Mouse (Mus musculus): ENCODE results near the gene Parn.
A peak's percentile ranks its signal among the peaks of the same experiment; 100 is the strongest.
"Not testable (repeated sequence)": the region's sequence is repeated elsewhere in the genome, so short reads cannot be mapped to it uniquely, and the experiment has no call there.

Parn gene

DNA sequence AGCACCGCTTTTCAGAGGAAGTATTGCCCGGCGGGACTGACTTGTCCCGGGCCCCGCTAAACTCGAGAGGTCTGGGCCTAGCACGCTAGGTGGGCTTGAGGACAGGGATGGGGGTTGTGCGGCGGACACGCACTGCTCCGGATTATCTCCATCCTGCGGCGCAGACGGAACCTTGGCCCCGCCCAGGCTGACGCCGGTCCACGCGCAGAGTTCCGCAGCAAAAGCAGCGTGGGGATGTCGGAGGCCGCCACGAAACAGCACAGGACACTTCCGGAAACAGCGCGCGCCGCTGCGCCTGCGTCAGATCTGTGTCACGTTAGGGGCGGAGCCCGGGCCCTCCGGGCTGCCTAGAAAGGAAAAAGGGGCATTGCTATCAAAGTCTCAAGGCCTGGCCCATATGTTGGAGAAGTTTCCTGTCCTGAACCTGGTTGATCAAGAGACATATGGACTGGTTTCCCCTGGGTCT is at the start of gene Parn:
Gene Parn, minus strand, starts transcription at position 293 of the 466 bp plus-strand sequence.
- DNase-seq (ENCODE audit: low read depth, low spot score), result peak; percentile 79

DNA sequence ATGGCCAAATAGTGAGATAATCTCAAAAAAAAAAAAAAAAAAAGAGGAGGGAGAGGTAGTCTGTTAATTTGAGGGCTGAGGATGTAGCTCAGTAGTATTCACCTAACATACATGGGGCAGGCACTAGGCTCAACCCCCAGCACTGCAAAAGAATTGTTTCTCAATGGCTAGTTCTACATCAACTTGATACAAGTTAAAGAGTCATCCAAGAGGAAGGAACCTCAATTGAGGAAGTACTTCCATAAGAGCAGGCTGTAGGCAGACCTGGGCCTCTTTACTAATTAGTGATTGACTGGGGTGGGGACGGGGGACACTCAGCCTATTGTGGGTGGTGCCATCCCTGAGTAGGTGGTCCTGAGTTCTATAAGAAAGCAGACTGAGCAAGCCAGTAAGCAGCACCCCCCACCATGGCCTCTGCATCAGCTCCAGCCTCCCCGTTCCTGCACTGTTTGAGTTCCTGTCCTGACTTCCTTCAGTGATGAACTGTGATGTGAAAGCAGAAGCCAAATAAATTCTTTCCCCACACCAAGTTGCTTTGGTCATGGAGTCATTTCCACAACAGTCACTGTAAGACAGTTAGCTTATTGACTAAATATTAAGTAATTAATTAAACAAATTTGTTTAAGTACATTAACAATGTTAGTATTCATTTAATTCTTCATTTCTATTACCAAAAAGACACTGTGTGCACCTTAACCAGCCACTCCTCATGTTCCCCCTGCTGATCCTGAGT is 49.0 kb upstream of the Parn start:
- DNase-seq (ENCODE audit: low read depth, low spot score), result no peak

DNA sequence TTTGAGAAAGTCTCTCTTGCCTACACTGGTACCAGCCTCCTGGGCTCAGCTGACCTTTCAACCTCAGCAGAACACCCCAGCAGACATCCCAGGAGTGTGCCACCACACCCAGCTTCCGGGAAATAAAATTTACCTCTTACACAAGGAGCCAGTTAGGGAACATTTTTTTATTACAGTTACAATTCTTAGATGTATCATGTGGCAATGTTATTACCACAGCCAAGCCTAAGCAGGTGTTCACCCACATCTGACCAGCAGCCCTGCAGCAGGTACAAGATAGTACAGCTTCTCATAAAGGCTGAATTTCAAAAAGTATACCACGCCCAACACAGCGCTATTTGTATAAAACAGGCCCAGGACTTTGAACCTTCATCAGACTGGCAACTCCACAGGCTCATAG is 46.9 kb upstream of the Parn start:
- no peak for DNase-seq (ENCODE audit: low read depth, low spot score)

DNA sequence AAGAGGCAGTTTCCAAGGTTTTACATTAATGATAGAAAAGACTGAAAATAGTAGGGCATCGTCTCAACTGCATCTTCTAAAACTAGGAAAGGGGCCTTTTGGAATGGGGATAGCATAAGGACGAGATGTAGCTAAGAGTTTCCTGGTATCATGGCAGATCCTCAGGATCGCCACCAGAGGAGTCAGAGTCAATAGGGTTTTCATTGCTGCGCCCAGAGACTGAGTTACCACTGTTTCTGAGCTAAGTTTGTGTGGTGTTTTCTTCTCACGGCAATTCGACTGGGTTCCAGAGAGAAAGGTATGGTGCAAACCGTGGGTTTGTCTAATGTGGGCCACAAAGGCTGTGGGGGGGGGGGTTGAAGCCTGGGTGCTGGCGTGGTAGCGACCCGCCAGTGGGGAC is 36.7 kb upstream of the Parn start:
- no peak for DNase-seq (ENCODE audit: low read depth, low spot score)

DNA sequence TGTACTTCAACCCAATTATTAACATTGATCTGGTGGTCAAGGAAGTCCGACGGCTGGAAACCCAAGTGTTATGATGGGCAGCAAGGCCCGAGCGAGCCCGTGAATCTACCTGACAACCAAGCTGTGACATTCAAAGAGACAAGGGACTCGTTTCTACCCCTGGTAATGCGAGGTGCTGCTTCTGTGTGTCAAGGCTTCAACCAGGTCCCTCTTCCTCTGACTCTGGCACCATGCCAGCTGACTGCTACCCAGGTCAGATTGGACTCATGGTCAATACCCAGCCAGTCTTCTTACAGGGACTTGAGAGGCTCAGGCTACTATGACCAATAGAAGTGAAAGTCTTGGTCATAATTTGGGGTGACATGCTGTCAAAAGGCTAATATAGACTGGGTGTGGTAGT is 34.2 kb upstream of the Parn start:
- DNase-seq (ENCODE audit: low read depth, low spot score), result no peak

DNA sequence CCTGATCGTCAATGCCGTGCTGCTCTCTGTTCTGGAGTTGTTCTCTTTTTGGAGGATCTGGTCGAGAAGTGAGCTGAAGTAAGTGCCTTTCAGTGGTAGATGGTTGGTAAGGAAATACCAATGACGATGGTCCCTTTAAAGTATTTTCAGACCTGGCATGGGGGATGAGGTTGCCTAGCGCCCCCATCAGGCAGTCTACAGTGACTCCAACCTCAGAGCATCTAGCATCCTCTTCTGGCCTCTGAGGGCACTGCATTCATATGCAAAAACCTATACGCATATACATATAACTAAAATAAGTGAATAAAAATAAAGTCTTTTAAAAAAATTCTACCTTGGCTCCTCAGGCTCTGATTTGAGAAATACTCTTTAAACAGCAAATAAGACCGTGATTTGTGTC is 31.0 kb upstream of the Parn start:
- no peak for DNase-seq (ENCODE audit: low read depth, low spot score)

DNA sequence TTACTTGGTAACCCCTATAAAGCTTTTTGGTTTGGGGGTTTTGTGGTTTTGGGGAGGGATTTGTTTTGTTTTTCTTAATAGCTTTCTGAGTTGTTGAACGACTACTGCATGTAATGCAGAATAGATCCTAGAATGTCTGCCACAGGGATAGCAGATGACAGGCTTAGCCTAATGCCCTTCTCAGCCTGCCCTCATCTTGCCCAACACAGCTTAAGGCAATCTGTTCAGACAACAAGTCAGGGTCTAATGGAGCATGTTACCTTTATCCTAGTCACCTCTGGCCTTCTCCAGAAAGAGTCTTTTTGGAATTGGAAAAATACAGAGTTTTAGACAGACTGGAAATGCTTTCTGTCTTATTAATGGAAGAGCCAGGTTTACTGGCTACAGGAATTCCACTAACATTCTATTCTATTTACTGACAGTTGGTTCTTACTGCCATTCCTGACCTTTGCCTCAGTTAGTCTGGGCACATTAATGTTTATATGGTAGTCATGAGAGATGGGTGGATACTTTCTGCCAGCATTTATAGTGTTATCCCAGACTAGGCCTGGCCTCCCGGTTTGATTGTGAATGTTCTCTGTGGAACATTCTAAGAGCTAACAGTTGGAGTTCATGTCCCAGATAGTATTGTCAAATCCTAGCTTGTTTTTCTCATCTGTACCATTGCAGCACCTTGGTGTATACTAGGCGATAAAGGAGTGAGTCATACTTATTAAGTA is 10.8 kb upstream of the Parn start:
- no peak for DNase-seq (ENCODE audit: low read depth, low spot score)

DNA sequence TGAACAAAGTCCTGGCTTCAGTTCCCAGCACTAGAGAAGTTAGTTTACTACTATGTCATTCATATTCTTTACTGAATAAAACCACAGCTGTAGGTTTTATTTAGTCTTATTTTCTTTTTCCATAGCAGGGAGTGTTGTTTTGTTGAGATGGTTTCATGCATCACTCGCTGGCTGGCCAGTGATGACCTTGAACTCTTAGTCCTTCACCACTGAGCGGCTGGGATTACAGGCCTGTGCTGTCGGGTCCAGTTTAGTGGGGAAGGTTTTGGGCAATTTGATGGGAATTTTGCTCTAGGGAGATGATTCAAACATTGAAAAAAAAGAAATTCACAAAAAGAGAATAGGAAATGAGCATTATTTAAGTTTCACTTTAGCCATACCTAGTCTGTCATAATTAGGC is 6.5 kb upstream of the Parn start:
- no peak for DNase-seq (ENCODE audit: low read depth, low spot score)

DNA sequence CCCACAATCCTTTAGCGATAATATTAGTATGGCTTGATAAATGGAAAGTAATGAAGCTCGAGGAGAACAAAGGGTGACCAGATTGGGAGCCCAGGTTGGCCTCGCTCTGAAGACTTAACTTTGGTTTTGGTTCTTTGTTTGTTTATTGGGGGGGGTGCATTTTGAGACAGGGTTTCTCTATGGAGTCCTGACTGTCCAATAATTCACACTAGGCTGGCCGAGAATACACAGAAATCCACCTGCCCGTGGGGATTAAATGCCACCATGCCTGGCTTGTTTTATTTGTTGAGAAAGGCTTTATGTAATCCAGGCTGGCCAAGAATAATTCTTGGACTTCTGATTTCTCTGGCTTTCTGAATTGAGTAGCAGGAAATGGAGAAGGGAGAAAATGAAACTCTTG is 5.1 kb upstream of the Parn start:
- DNase-seq (ENCODE audit: low read depth, low spot score), result no peak

DNA sequence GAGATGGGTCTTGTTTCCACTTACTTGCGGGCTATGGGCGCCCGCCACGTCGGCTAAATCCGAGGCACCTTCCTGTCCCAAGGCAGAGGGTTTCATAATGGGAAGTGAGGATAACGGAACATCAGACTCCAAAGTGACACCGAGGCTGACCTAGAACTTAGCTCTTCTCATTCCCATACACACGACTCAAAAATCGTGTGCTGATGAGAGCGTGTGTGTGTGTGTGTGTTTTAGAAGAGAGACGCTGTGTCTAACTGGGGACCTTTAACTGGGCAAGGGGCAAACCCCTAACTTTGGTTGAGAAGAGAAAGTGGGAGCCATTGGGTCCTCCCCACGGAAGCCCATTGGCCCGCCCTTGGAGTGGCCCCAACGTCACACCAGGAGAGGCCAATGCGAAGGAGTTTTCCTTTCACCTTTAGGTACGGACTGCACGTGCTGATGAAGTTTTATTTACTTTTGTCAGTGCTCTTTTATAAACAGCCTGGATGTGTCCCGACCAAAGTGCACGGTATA is 4.5 kb upstream of the Parn start:
- DNase-seq (ENCODE audit: low read depth, low spot score), result no peak

DNA sequence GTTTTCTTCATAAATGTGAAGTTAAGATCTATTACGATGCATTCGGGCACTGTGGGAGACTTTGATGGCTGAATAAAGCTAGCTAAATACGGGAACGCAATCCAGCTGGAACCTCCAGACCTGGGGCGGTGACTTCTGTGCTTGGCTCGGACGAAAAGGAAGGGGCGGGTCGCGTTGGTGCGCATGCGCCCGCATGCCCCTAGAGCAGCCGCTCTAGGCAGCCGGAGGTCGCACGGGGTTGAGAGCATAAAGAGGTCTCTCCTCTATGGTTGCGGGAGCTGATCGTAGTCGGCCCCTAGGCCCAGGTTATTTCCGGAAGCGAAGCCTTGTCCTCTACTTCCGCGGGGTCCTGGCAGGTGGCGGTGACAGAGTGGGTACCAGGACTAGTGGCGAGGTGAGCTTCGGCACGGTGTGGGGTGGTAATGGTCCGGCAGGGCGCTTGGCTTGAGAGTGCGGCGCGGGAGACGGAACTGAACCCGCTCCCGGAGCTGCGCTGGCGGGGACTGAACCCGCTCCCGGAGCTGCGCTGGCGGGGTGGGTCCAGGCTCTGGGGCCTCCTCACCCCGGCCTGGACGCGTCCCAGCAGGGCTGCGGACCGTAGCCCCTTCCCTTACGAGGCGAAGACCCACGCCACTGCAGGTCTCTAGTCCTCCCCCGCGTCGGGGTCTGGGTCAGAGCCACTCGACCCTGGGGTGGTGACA is 3.9 kb upstream of the Parn start, which contains the start of the genes Bfar and 3110001I22Rik:
Gene Bfar, plus strand, starts transcription at position 174 of the 701 bp plus-strand sequence.
Gene 3110001I22Rik, plus strand, starts transcription at position 245 of the 701 bp plus-strand sequence.
- DNase-seq (ENCODE audit: low read depth, low spot score), result peak; percentile 89

DNA sequence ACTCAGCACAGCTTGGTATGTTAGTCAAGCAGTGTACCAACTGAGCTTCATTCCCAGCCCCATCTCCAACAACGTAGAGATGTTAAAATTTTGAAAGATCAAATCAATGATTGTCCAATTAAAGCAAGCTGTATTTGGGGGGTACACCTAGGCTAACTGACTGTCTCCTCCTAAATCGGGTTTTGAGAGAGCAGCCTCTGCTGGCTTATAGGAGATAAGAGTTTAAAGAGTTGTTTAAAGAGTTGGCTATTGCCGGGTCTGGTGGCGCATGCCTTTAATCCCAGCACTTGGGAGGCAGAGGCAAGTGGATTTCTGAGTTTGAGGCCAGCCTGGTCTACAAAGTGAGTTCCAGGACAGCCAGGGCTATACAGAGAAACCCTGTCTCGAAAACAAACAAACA is 2.9 kb upstream of the Parn start:
- DNase-seq (ENCODE audit: low read depth, low spot score), result not testable (repeated sequence)

DNA sequence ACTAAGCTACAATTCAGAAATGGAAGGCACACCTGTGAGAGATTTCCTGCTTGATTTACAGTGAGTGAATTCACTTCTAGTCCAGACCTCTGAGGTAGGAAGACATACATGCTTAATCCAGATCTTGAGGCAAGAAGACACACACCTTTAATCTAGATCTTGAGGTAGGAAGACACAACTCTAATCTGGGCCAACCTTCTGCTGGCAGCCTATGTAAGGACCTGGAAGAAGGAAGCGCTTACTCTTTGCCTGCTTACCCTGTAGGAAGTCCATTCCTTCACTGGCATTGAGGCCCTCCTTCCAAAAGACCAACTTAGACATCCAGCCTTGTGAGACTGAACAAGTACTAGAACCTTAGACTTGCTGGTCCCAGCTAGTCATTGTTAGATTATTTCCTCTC is 1.3 kb upstream of the Parn start:
- no peak for DNase-seq (ENCODE audit: low read depth, low spot score)

DNA sequence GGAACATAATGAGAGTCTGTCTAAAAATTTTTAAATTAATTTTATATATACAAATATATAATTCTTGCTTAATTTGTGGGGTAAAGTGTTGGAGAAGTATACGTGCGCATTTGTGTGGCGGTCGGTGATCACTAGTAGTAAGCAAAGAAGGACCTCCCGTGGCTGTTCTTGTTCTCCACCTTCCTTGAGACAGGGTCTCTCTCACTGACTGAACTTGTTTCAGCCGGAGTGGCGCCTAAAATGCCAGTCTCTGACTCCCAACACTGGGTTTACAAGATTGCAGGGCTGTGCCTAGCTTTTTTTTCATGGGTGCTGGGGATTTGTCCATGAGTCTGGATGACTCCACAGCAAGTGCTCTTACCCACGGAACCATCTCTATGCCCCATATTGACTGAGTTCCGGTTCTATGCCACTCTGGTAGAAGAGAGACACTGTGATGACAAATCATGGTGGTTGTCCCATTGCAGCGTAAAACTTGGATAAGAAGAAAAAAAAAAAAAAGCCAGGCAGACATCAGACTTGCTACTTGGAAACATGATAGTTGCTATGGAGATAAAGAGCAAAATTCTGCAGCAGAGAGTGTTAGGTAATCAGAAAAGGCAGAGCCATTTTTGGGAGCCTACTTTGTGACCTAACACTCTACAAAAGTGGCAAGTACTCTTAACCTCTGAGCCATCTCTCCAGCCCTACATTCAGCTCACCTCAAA is 585 bp upstream of the Parn start:
- DNase-seq (ENCODE audit: low read depth, low spot score), result no peak

DNA sequence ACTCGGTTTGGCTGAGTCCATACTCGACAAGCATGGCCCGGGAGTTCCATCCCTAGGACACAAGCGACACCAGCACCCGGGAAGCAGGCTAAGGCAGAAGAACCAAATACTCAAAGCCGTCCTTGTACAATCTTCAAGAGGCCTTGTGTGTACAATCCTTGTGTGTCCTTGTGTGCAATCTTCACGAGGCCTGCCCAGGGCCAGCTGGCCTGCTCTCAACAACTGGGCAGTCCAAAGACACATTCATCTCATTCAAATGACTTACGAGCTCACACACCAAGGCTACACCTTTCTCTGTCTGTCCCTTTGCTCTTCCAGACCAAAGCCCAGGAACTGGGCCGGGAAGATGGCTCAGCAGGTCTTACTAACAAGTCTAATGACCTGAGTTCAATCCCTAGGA is 7.2 kb downstream of the Parn start:
- no peak for DNase-seq (ENCODE audit: low read depth, low spot score)

DNA sequence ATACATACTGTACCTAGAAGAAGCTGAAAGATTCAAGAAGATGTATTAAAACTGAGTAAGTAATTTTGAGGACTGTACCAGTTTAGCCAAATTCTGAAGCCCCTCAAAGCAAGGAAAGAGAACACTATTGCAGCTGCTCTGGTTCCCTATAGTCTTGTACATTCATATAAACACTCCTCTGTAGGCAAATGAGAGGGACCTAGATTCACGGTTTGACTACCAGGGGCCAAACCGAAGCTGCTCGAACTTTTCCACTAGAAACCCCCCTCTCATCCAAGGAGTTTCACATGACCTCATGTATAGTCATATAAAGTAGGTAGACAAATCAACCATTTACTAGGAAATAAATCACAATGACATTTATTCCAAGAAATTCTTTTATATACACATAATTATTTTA is 9.1 kb downstream of the Parn start:
- DNase-seq (ENCODE audit: low read depth, low spot score), result no peak

DNA sequence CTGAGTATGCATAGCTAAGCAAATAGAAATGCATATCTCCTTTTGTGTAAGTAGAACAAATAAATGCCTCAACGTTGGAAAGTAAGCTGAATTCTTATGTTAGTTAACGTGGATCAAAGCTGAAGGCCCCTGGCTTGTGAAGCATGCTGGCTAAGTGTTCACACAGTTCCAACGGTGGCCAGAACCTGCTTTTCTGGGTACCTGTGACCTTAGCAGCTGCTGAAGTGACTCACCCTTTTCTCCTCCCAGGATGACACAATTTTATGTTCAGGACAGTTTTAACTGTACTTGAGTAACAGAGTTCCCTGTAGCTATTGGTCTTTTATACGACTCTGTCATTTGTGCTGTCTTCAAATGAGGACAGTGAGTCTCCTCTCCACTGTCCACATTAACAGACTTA is 22.0 kb downstream of the Parn start:
- no peak for DNase-seq (ENCODE audit: low read depth, low spot score)

DNA sequence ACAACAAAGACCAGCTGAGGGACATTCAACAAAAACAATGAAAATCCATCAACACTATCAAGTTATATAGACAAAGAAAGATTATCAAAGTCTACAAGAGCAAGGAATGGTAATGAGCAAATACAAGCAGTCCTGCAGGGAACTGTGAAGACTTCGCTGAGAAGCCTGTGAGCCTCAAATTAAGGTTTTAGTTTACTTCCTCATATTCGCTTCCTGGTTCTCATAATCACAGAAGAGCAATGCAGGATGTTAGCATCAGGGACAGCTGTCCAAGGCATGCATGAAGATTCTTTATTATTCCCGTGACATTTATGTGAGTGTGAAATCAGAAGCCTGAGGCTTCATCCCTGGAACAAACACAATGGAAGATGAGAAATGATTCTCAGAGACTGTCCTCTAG is 23.5 kb downstream of the Parn start:
- DNase-seq (ENCODE audit: low read depth, low spot score), result no peak

DNA sequence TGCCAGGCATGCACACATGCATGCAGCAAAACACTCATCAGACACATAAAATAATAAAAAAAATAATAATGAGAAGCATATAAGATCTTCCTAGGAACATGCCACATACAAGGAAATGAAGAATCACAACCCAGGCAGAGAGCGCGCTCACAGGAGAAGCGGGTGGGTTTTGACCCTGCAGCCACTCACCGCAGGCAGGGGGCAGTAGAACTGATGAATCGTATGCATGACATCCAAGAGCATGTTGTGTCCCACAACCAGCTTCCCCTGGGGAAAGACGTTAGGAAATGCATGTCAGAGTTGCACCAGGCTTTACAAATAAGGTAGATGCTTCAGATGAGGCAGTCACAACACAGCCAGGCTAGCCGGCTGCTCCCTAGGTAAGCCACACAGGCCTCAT is 27.9 kb downstream of the Parn start:
- no peak for DNase-seq (ENCODE audit: low read depth, low spot score)

DNA sequence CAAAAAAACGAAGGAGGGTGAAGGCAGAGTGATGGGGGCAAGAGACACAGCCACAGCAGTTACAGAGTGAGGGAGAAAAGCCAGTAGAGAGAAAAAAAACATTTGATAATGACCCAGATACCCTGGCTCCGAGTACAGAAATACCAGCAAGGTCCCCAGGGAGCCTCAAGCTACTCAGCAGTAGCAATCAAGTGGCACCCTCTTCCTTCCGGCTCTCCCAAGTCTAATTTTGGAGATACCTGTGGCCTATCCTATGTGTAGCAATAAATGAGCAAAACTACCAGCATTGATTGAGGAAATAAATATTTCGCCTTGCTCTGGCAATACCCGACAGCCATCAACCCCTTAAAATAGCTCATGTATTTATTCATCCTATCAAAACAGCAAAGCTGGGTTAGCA is 28.5 kb downstream of the Parn start:
- no peak for DNase-seq (ENCODE audit: low read depth, low spot score)

DNA sequence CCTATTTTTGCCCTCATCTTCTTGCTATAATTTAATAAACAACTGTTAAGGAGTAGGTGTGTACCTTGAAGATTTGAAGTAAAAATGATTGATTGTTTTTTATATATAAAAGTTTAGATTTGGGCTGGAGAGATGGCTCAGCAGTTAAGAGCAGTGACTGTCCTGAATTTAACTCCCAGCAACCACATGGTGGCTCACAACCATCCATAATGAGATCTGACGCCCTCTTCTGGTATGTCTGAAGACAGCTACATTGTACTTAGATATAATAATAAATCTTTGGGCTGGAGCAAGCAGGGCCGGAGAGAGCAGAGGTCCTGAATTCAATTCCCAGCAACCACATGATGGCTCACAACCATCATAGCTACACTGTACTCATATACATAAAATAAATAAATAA is 29.8 kb downstream of the Parn start:
- DNase-seq (ENCODE audit: low read depth, low spot score), result not testable (repeated sequence)

DNA sequence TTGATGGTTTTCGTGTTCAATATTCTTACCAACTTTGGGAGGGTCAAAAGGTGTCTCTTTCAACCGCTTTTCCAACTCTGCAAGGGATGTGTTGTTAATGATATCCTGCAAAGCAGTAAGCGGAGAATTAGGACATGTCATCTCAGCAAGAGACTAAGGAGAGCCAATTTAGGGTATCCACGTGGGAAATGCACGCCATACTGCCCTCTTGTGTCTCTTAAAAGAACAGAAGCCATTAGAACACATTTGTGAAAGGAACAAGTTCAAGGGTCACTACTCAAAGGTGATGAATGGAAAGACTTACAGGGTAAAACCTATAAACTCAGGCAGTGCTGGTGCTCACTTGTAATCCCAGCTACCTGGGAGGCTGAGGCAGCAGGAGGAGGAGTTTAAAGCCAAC is 39.6 kb downstream of the Parn start:
- DNase-seq (ENCODE audit: low read depth, low spot score), result no peak

Measured in retina, adult 2 months (tissue).